Mouse (Mus musculus) embryonic facial prominence, embryonic 10.5 days (tissue): ENCODE data around the gene Pih1h3b. TPM values are rescaled to one million over a fixed set of nuclear protein-coding genes. Genes with fewer than 3 reads are reported as not detected.

Experiments
- DNase-seq: peaks from one replicate; pipeline ENCODE4 v3.0.0-alpha.2; 2017; ENCODE audit warnings: low spot score
- H3K27ac ChIP-seq: fragments of 300-500 bp; sonication (generic); replicated peaks from 2 replicates; pipeline ENCODE4 v1.5.1; 2016; ENCODE audit warnings: mild to moderate bottlenecking
- H3K27me3 ChIP-seq: fragments of 300-500 bp; sonication (generic); replicated peaks from 2 replicates; pipeline ENCODE4 v1.6.1; 2016; ENCODE audit warnings: low read depth, mild to moderate bottlenecking; ENCODE audit not compliant: poor library complexity, severe bottlenecking
- H3K36me3 ChIP-seq: fragments of 300-500 bp; sonication (generic); replicated peaks from 2 replicates; pipeline ENCODE4 v1.6.1; 2016; ENCODE audit warnings: mild to moderate bottlenecking, moderate library complexity
- H3K4me1 ChIP-seq: fragments of 300-500 bp; sonication (generic); 2 replicates; pipeline ENCODE4 v1.6.1; 2016
- H3K4me3 ChIP-seq: fragments of 300-500 bp; sonication (generic); 2 replicates; pipeline ENCODE4 v1.5.1; 2016; ENCODE audit warnings: mild to moderate bottlenecking, moderate library complexity
- H3K9me3 ChIP-seq: fragments of 300-500 bp; sonication (generic); 2 replicates; pipeline ENCODE4 v1.6.1; 2016; ENCODE audit warnings: mild to moderate bottlenecking
- WGBS: fragments of 180-500 bp; shearing (Covaris S2); methylation state at CpG from one replicate; pipeline ENCODE4 v1.1.7; 2016; 5-methylcytosine and 5-hydroxymethylcytosine counted together
- polyA plus RNA-seq: library from polyadenylated mRNA; unstranded; fragments of >200 nt; fragmentation: Nextera tagmentation; extraction: Ambion mirVana; gene quantifications from 2 replicates; pipeline ENCODE4 v1.2.1, GENCODE M21; 2016

Gene Pih1h3b
- polyA plus RNA-seq: not detected in 2 replicates

DNA sequence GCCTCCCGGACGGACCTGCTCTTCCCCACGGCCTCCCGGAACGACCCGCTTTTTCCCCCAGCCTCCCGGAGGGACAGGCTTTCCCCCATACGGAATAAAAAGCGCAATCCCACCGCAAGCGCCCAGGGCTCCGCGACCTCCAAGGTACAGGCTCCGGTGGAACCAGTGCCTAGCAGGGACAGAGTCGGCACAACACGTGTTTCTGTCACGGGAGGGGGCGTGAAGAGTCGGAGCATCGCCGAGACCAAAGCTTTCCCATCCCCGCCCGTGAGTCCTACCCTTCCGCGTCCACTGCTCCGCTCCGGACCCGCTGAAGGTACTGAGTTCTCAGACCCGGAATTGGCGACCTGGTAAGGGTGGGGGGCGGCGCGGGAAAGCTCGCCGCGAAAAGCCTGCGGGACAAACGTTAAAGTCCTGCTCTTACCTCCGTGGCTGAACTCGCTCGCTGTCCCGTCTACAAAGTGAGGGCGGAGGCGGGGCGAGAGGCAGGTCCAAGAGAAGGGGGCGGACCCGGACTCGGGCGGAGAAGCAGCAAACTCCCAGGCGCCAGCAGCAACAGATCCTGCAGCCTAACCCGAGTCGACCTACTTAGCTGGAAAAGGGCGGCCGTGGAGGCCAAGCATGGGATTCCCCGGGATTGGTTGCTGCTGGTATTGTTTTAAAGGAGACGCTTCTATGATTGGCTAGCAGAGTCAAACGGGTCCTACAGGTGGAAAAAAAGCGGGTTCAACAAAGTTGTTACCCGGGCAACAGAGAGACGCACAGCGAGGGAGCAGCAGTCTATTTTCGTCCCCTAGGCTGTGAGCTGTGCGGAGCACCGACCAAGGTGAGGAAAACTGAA lies at the start of gene Pih1h3b, which contains the start of gene Nup62cl:
Pih1h3b (plus strand) TSS at position 745 of the 841 bp plus-strand sequence.
Nup62cl (minus strand) TSS at position 578 of the 841 bp plus-strand sequence.
- Histone ChIP-seq H3K4me1 (no peaks in the 10 kb centered on the region), H3K27ac (no peak within 1 kb of the TSS), H3K27me3 (peaks cover 68% of the 10 kb centered on the region), H3K4me3 (peak within 1 kb of the TSS; percentile 51), H3K36me3 (no peaks in the 10 kb centered on the region), H3K9me3 (peaks cover 12% of the 10 kb centered on the region)
- WGBS: 23% methylated on average over 64 of the region's 64 CpGs
- DNase-seq: peak; percentile 75

GRCm38 (mm10) chrX:140060886-140061874 lies 1.5 kb upstream of the Pih1h3b start:
- Histone ChIP-seq H3K27me3 (peaks cover 78% of the 10 kb centered on the region), H3K9me3 (peaks cover 12% of the 10 kb centered on the region), H3K4me1 (no peaks in the 10 kb centered on the region), H3K27ac (no peak overlapping the region), H3K4me3 (peak overlapping the region; percentile 51), H3K36me3 (no peaks in the 10 kb centered on the region)
- 24% methylated on average over 90 of the region's 90 CpGs for whole genome bisulfite sequencing
- peak; percentile 31 for DNase-seq

GRCm38 (mm10) chrX:140082535-140082934 lies 19.9 kb downstream of the Pih1h3b start:
- 90% methylated on average over 2 of the region's 2 CpGs for WGBS

DNA sequence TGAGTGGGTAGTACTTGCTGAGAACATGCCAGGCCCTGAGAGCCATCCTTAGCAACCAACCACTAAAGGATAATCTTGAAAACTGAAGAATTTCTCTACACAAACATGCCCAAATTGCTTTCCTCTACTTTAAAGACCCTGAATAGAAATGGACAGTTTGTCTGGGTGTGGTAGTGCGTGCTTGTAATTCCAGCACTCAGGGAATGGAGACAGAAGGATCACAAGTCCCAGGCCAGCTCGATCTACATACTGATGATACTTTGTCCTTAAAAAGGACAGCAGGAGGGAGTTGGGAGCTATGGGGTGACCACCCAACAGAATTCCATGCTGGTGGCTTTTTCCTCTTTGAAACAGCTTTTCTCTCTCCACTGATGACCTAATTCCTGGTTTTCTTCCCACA lies 31.4 kb downstream of the Pih1h3b start:
- H3K27ac ChIP-seq: no peak overlapping the region
- H3K27me3 ChIP-seq: peaks cover 61% of the 10 kb centered on the region
- DNase-seq: no peak
- no peaks in the 10 kb centered on the region for H3K9me3 ChIP-seq
- WGBS: 80% methylated on average over 2 of the region's 2 CpGs
- no peaks in the 10 kb centered on the region for H3K4me1 ChIP-seq
- H3K36me3 ChIP-seq: no peaks in the 10 kb centered on the region
- no peak overlapping the region for H3K4me3 ChIP-seq

More at GRCm38 (mm10) chrX:140082535-140082934, 19.9 kb downstream of the Pih1h3b start:
- no peak for DNase-seq
- Histone ChIP-seq H3K9me3 (no peaks in the 10 kb centered on the region), H3K27me3 (peaks cover 51% of the 10 kb centered on the region), H3K4me1 (no peaks in the 10 kb centered on the region), H3K27ac (no peak overlapping the region), H3K4me3 (no peak overlapping the region), H3K36me3 (no peaks in the 10 kb centered on the region)

Other genes with a start within 250 kb of the Pih1h3b start
- 8.6 and 9.1 TPM in 2 replicates for gene Morc4, start 191.2 kb upstream of the Pih1h3b start, polyA plus RNA-seq
- 5.6 and 6.5 TPM in 2 replicates for gene Rbm41, start 64.3 kb upstream of the Pih1h3b start, polyA plus RNA-seq
- gene Nup62cl, start 167 bp upstream of the Pih1h3b start, polyA plus RNA-seq: 2.7 and 2.8 TPM in 2 replicates